Mouse (Mus musculus): ENCODE results near the gene Taf3. TPM values are rescaled to one million over a fixed set of nuclear protein-coding genes. Genes with fewer than 3 reads are reported as not detected.

The Taf3 gene
- total and polyA plus RNA-seq, 3 experiments = 8.3 to 20.9 TPM; not detected in 1

GRCm38 (mm10) chr2:9917602-9918001 lies 130.8 kb downstream of the Taf3 start:
- no peaks in the 10 kb centered on the region for H3K9me3 ChIP-seq (replicated peaks; ENCODE audit: insufficient read depth, low read length)
- no peak overlapping the region for H3K4me3 ChIP-seq (ENCODE audit: control insufficient read depth in 1 of 2, insufficient read depth in 1 of 2, low read depth in 2 of 2, low read length in 2 of 2)
- no peaks in the 10 kb centered on the region for H3K27me3 ChIP-seq (ENCODE audit: control insufficient read depth in 1 of 2, insufficient read depth in 2 of 2, low read length in 2 of 2)
- no peak overlapping the region for H3K9ac ChIP-seq (ENCODE audit: control insufficient read depth, low read depth, low read length, poor library complexity, severe bottlenecking)
- H3K27ac ChIP-seq (ENCODE audit: control insufficient read depth, low read depth, low read length) = no peak overlapping the region
- DNase-seq (ENCODE audit: low read depth, low spot score) = no peak
- peaks cover 0 to 2% of the 10 kb centered on the region in 2 experiments; a peak in 1 of 4 replicates for H3K4me1 ChIP-seq (ENCODE audit: control insufficient read depth in 1 of 2, insufficient read depth in 2 of 2, low read length in 2 of 2)
- TF ChIP-seq USF2 (IDR thresholded peaks at IDR 0.05; ENCODE audit: borderline replicate concordance in 1 of 2, insufficient read depth in 1 of 2, low read depth in 1 of 2, low read length in 2 of 2) (no peak), POLR2A (IDR thresholded peaks at IDR 0.05; ENCODE audit: control insufficient read depth in 1 of 2, insufficient read depth in 1 of 2, low read depth in 1 of 2, low read length in 2 of 2, poor library complexity in 1 of 2) (no peak), ZC3H11A (IDR thresholded peaks at IDR 0.05; ENCODE audit: low read depth, low read length) (no peak)
- H3K79me2 ChIP-seq (ENCODE audit: control insufficient read depth, insufficient read depth, low read length, poor library complexity) = no peaks in the 10 kb centered on the region
- H3K36me3 ChIP-seq (ENCODE audit: control insufficient read depth in 1 of 2, insufficient read depth in 2 of 2, low read length in 2 of 2) = peaks cover 0 to 2% of the 10 kb centered on the region in 2 experiments; a peak in 3 of 4 replicates

GRCm38 (mm10) chr2:9905995-9906394 lies 142.4 kb downstream of the Taf3 start:
- Histone ChIP-seq H3K27ac (ENCODE audit: control insufficient read depth, low read depth, low read length) (no peak overlapping the region), H3K9ac (ENCODE audit: control insufficient read depth, low read depth, low read length, poor library complexity, severe bottlenecking) (peak overlapping the region; percentile 40), H3K79me2 (ENCODE audit: control insufficient read depth, insufficient read depth, low read length, poor library complexity) (no peaks in the 10 kb centered on the region), H3K9me3 (replicated peaks; ENCODE audit: insufficient read depth, low read length) (no peaks in the 10 kb centered on the region), H3K27me3 (ENCODE audit: control insufficient read depth in 1 of 2, insufficient read depth in 2 of 2, low read length in 2 of 2) (no peaks in the 10 kb centered on the region), H3K4me3 (ENCODE audit: control insufficient read depth in 1 of 2, insufficient read depth in 1 of 2, low read depth in 2 of 2, low read length in 2 of 2) (peak overlapping the region; percentile 50 to 87), H3K36me3 (ENCODE audit: control insufficient read depth in 1 of 2, insufficient read depth in 2 of 2, low read length in 2 of 2) (peaks cover 0 to 10% of the 10 kb centered on the region in 2 experiments; a peak in 2 of 4 replicates), H3K4me1 (ENCODE audit: control insufficient read depth in 1 of 2, insufficient read depth in 2 of 2, low read length in 2 of 2) (peaks cover 4 to 22% of the 10 kb centered on the region in 2 experiments)
- peak; percentile 70 for DNase-seq (ENCODE audit: low read depth, low spot score)
- TF ChIP-seq ETS1 (IDR thresholded peaks at IDR 0.05; ENCODE audit: low read depth, low read length) = peak; percentile 33; the same call in 1 of the 2 replicates
- TF ChIP-seq TCF12 (IDR thresholded peaks at IDR 0.05; ENCODE audit: low read depth, low read length) = peak; percentile 78
- TF ChIP-seq USF2 (IDR thresholded peaks at IDR 0.05; ENCODE audit: borderline replicate concordance in 1 of 2, insufficient read depth in 1 of 2, low read depth in 1 of 2, low read length in 2 of 2) = peak; percentile 32 to 71; a peak in 3 of 4 replicates
- no peak for TF ChIP-seq POLR2AphosphoS2 (IDR thresholded peaks at IDR 0.05; ENCODE audit: low read length)
- no peak for TF ChIP-seq POLR2AphosphoS5 (IDR thresholded peaks at IDR 0.05; ENCODE audit: borderline replicate concordance, low read depth, low read length)
- TF ChIP-seq E2F4 (IDR thresholded peaks at IDR 0.05; ENCODE audit: borderline replicate concordance, low read depth, low read length) = no peak
- TF ChIP-seq GATA1 (IDR thresholded peaks at IDR 0.05; ENCODE audit: low read depth, low read length) = peak; percentile 71
- TF ChIP-seq GABPA (IDR thresholded peaks at IDR 0.05; ENCODE audit: low read depth, low read length) = no peak
- TF ChIP-seq MAFK (IDR thresholded peaks at IDR 0.05; ENCODE audit: borderline replicate concordance, low read depth, low read length) = no peak
- TF ChIP-seq HCFC1 (IDR thresholded peaks at IDR 0.05; ENCODE audit: low read depth, low read length) = no peak
- TF ChIP-seq USF1 (IDR thresholded peaks at IDR 0.05; ENCODE audit: low read depth, low read length) = peak; percentile 94
- TF ChIP-seq EP300 (IDR thresholded peaks at IDR 0.05; ENCODE audit: low read depth in 1 of 2, low read length in 2 of 2) = peak; percentile 42 to 67
- no peak for TF ChIP-seq ELF1 (IDR thresholded peaks at IDR 0.05; ENCODE audit: low read depth, low read length)
- TF ChIP-seq ZKSCAN1 (IDR thresholded peaks at IDR 0.05; ENCODE audit: low read depth, low read length) = no peak
- no peak for TF ChIP-seq KAT2A (conservative IDR thresholded peaks at IDR 0.05; ENCODE audit: low read depth, low read length)
- peak; percentile 51; the same call in 1 of the 2 replicates for TF ChIP-seq ZNF384 (IDR thresholded peaks at IDR 0.05; ENCODE audit: low read depth, low read length)
- no peak for TF ChIP-seq TBP (IDR thresholded peaks at IDR 0.05; ENCODE audit: low read depth, low read length)
- no peak for TF ChIP-seq SIN3A (IDR thresholded peaks at IDR 0.05; ENCODE audit: low read length)
- no peak for TF ChIP-seq RAD21 (IDR thresholded peaks at IDR 0.05; ENCODE audit: low read depth, low read length)
- peak; percentile 71; the same call in 1 of the 2 replicates for TF ChIP-seq MAX (IDR thresholded peaks at IDR 0.05; ENCODE audit: low read length)
- TF ChIP-seq JUND (IDR thresholded peaks at IDR 0.05; ENCODE audit: low read depth, low read length) = no peak
- TF ChIP-seq TAL1 (IDR thresholded peaks at IDR 0.05; ENCODE audit: low read length) = peak; percentile 66
- TF ChIP-seq MEF2A (IDR thresholded peaks at IDR 0.05; ENCODE audit: extremely low read depth, insufficient replicate concordance, low read depth, low read length, poor library complexity, severe bottlenecking) = no peak
- TF ChIP-seq ZMIZ1 (IDR thresholded peaks at IDR 0.05; ENCODE audit: low read depth, low read length) = no peak
- no peak for TF ChIP-seq CHD1 (IDR thresholded peaks at IDR 0.05; ENCODE audit: low read depth, low read length)
- no peak for TF ChIP-seq SMC3 (IDR thresholded peaks at IDR 0.05; ENCODE audit: low read depth, low read length)
- no peak for TF ChIP-seq CHD2 (IDR thresholded peaks at IDR 0.05; ENCODE audit: low read length)
- TF ChIP-seq CTCF (IDR thresholded peaks at IDR 0.05 in 2 of 3, conservative IDR thresholded peaks at IDR 0.05 in 1 of 3; ENCODE audit: control insufficient read depth in 1 of 3, insufficient read depth in 1 of 3, low read depth in 2 of 3, low read length in 3 of 3, poor library complexity in 1 of 3, severe bottlenecking in 1 of 3) = no peak
- TF ChIP-seq UBTF (IDR thresholded peaks at IDR 0.05; ENCODE audit: borderline replicate concordance, insufficient read depth, low read depth, low read length) = no peak
- TF ChIP-seq RCOR1 (IDR thresholded peaks at IDR 0.05; ENCODE audit: low read depth, low read length) = no peak

Data from MEL (cell line).